Mouse (Mus musculus) MEL (cell line): ENCODE measurements around the gene Rplp0. TPM values are rescaled to one million over a fixed set of nuclear protein-coding genes. Genes with fewer than 3 reads are reported as not detected.

Experiments
- DNase-seq: peaks from one replicate; pipeline ENCODE4 v3.0.0; 2011; ENCODE audit warnings: low read depth, low spot score
- H3K27ac ChIP-seq: 2 replicates; pipeline ENCODE4 v1.5.1; 2012; ENCODE audit warnings: low read depth, mild to moderate bottlenecking, control low read depth, low read length, moderate library complexity; ENCODE audit not compliant: control insufficient read depth
- H3K27me3 ChIP-seq, 2 experiments: fragments of 150-350 bp in 1 of 2; sonication (generic) in 1 of 2; 2 replicates each; pipeline ENCODE4 v1.6.1; 2012; ENCODE audit warnings: low read length in 2 of 2, mild to moderate bottlenecking in 2 of 2, improper control_type of control experiment in 1 of 2, moderate library complexity in 1 of 2; ENCODE audit not compliant: insufficient read depth in 2 of 2, control insufficient read depth in 1 of 2
- H3K36me3 ChIP-seq, 2 experiments: 2 replicates each; pipeline ENCODE4 v1.6.1; 2012 to 2014; ENCODE audit warnings: low read length in 2 of 2, improper control_type of control experiment in 1 of 2, inconsistent platforms in 1 of 2, mild to moderate bottlenecking in 1 of 2; ENCODE audit not compliant: insufficient read depth in 2 of 2, control insufficient read depth in 1 of 2
- H3K4me1 ChIP-seq, 2 experiments: fragments of 150-350 bp in 1 of 2; sonication (generic) in 1 of 2; 2 replicates each; pipeline ENCODE4 v1.6.1; 2012; ENCODE audit warnings: low read length in 2 of 2, improper control_type of control experiment in 1 of 2, mild to moderate bottlenecking in 1 of 2; ENCODE audit not compliant: insufficient read depth in 2 of 2, control insufficient read depth in 1 of 2
- H3K4me3 ChIP-seq, 2 experiments: fragments of 150-350 bp in 1 of 2; sonication (generic) in 1 of 2; 2 replicates each; pipeline ENCODE4 v1.5.1; 2012; ENCODE audit warnings: low read depth in 2 of 2, low read length in 2 of 2, mild to moderate bottlenecking in 2 of 2, moderate library complexity in 2 of 2, control low read depth in 1 of 2, improper control_type of control experiment in 1 of 2; ENCODE audit not compliant: control insufficient read depth in 1 of 2, insufficient read depth in 1 of 2
- H3K79me2 ChIP-seq: 2 replicates; pipeline ENCODE4 v1.6.1; 2012; ENCODE audit warnings: mild to moderate bottlenecking, low read length, moderate library complexity; ENCODE audit not compliant: control insufficient read depth, poor library complexity, insufficient read depth
- H3K9ac ChIP-seq: 2 replicates; pipeline ENCODE4 v1.6.1; 2012; ENCODE audit warnings: low read depth, mild to moderate bottlenecking, control low read depth, low read length, moderate library complexity; ENCODE audit not compliant: control insufficient read depth, poor library complexity, severe bottlenecking
- H3K9me3 ChIP-seq: fragments of 150-350 bp; sonication (generic); replicated peaks from 2 replicates; pipeline ENCODE4 v1.6.1; 2012; ENCODE audit warnings: mild to moderate bottlenecking, low read length, improper control_type of control experiment, moderate library complexity; ENCODE audit not compliant: insufficient read depth
- BHLHE40 ChIP-seq: IDR thresholded peaks from 2 replicates; pipeline ENCODE4 v1.6.1; 2012; ENCODE audit warnings: low read depth, mild to moderate bottlenecking, inconsistent platforms, low read length, improper control_type of control experiment, borderline replicate concordance
- CHD1 ChIP-seq: IDR thresholded peaks from 2 replicates; pipeline ENCODE4 v1.6.1; 2012; ENCODE audit warnings: low read depth, mild to moderate bottlenecking, inconsistent platforms, low read length, improper control_type of control experiment
- CHD2 ChIP-seq: IDR thresholded peaks from 2 replicates; pipeline ENCODE4 v1.6.1; 2011; ENCODE audit warnings: low read length, improper control_type of control experiment
- CTCF ChIP-seq, 3 experiments: IDR thresholded peaks in 2 of 3; conservative IDR thresholded peaks in 1 of 3; 2 replicates each; pipeline ENCODE4 v1.5.1; 2011 to 2012; ENCODE audit warnings: low read length in 3 of 3, low read depth in 2 of 3, mild to moderate bottlenecking in 2 of 3, improper control_type of control experiment in 1 of 3, inconsistent platforms in 1 of 3, mixed read lengths in 1 of 3, moderate library complexity in 1 of 3; ENCODE audit not compliant: control insufficient read depth in 1 of 3, insufficient read depth in 1 of 3, poor library complexity in 1 of 3, severe bottlenecking in 1 of 3
- E2F4 ChIP-seq: IDR thresholded peaks from 2 replicates; pipeline ENCODE4 v1.6.1; 2011; ENCODE audit warnings: low read depth, low read length, improper control_type of control experiment, borderline replicate concordance
- EP300 ChIP-seq, 2 experiments: IDR thresholded peaks; 2 replicates each; pipeline ENCODE4 v1.6.1; 2011; ENCODE audit warnings: improper control_type of control experiment in 2 of 2, low read length in 2 of 2, low read depth in 1 of 2, mild to moderate bottlenecking in 1 of 2
- ETS1 ChIP-seq: IDR thresholded peaks from 2 replicates; pipeline ENCODE4 v1.6.1; 2012; ENCODE audit warnings: low read depth, mild to moderate bottlenecking, inconsistent platforms, low read length, improper control_type of control experiment, moderate library complexity
- GATA1 ChIP-seq: IDR thresholded peaks from 2 replicates; pipeline ENCODE4 v1.6.1; 2011; ENCODE audit warnings: low read depth, low read length, improper control_type of control experiment
- HCFC1 ChIP-seq: IDR thresholded peaks from 2 replicates; pipeline ENCODE4 v1.6.1; 2012; ENCODE audit warnings: low read depth, mild to moderate bottlenecking, inconsistent platforms, low read length, improper control_type of control experiment, moderate library complexity
- JUND ChIP-seq: IDR thresholded peaks from 2 replicates; pipeline ENCODE4 v1.6.1; 2011; ENCODE audit warnings: low read depth, mild to moderate bottlenecking, improper control_type of control experiment, low read length
- KAT2A ChIP-seq: conservative IDR thresholded peaks from 2 replicates; pipeline ENCODE4 v1.6.1; 2012; ENCODE audit warnings: low read depth, low read length, improper control_type of control experiment, inconsistent platforms
- MAFK ChIP-seq: IDR thresholded peaks from 2 replicates; pipeline ENCODE4 v1.6.1; 2011; ENCODE audit warnings: low read depth, mild to moderate bottlenecking, low read length, improper control_type of control experiment, borderline replicate concordance
- MAX ChIP-seq: IDR thresholded peaks from 2 replicates; pipeline ENCODE4 v1.6.1; 2011; ENCODE audit warnings: low read length, improper control_type of control experiment
- MAZ ChIP-seq: IDR thresholded peaks from 2 replicates; pipeline ENCODE4 v1.6.1; 2012; ENCODE audit warnings: low read depth, mild to moderate bottlenecking, inconsistent platforms, low read length, improper control_type of control experiment
- MEF2A ChIP-seq: IDR thresholded peaks from 2 replicates; pipeline ENCODE4 v1.6.1; 2014; ENCODE audit warnings: low read depth, mild to moderate bottlenecking, inconsistent platforms, low read length, improper control_type of control experiment; ENCODE audit not compliant: poor library complexity, insufficient replicate concordance, severe bottlenecking; ENCODE audit errors: extremely low read depth
- MYB ChIP-seq: IDR thresholded peaks from 2 replicates; pipeline ENCODE4 v1.6.1; 2011; ENCODE audit warnings: mild to moderate bottlenecking, low read depth, low read length, improper control_type of control experiment
- MYC ChIP-seq: IDR thresholded peaks from 2 replicates; pipeline ENCODE4 v1.6.1; 2011; ENCODE audit warnings: low read depth, mild to moderate bottlenecking, low read length, improper control_type of control experiment, moderate library complexity
- NELFE ChIP-seq: IDR thresholded peaks from 2 replicates; pipeline ENCODE4 v1.6.1; 2011; ENCODE audit warnings: low read depth, low read length, improper control_type of control experiment
- NRF1 ChIP-seq: IDR thresholded peaks from 2 replicates; pipeline ENCODE4 v1.6.1; 2014; ENCODE audit warnings: low read depth, mild to moderate bottlenecking, inconsistent platforms, low read length, improper control_type of control experiment, moderate library complexity; ENCODE audit not compliant: poor library complexity, insufficient read depth, severe bottlenecking
- POLR2A ChIP-seq, 2 experiments: IDR thresholded peaks; 2 replicates each; pipeline ENCODE4 v1.6.1; 2011 to 2012; ENCODE audit warnings: low read length in 2 of 2, mild to moderate bottlenecking in 2 of 2, control low read depth in 1 of 2, improper control_type of control experiment in 1 of 2, low read depth in 1 of 2, moderate library complexity in 1 of 2; ENCODE audit not compliant: control insufficient read depth in 1 of 2, insufficient read depth in 1 of 2, poor library complexity in 1 of 2
- POLR2AphosphoS2 ChIP-seq: IDR thresholded peaks from 2 replicates; pipeline ENCODE4 v1.6.1; 2011; ENCODE audit warnings: low read length, improper control_type of control experiment
- RAD21 ChIP-seq: IDR thresholded peaks from 2 replicates; pipeline ENCODE4 v1.6.1; 2011; ENCODE audit warnings: mild to moderate bottlenecking, low read depth, low read length, improper control_type of control experiment
- RCOR1 ChIP-seq: IDR thresholded peaks from 2 replicates; pipeline ENCODE4 v1.6.1; 2012; ENCODE audit warnings: low read depth, mild to moderate bottlenecking, inconsistent platforms, low read length, improper control_type of control experiment
- SMC3 ChIP-seq: IDR thresholded peaks from 2 replicates; pipeline ENCODE4 v1.6.1; 2011; ENCODE audit warnings: low read depth, low read length, improper control_type of control experiment
- TBP ChIP-seq: IDR thresholded peaks from 2 replicates; pipeline ENCODE4 v1.8.0; 2011; ENCODE audit warnings: low read depth, low read length, improper control_type of control experiment
- UBTF ChIP-seq: IDR thresholded peaks from 2 replicates; pipeline ENCODE4 v1.6.1; 2012; ENCODE audit warnings: low read depth, mild to moderate bottlenecking, inconsistent platforms, low read length, improper control_type of control experiment, moderate library complexity, borderline replicate concordance; ENCODE audit not compliant: insufficient read depth
- USF1 ChIP-seq: IDR thresholded peaks from 2 replicates; pipeline ENCODE4 v1.6.1; 2014; ENCODE audit warnings: low read depth, mild to moderate bottlenecking, inconsistent platforms, low read length, improper control_type of control experiment, moderate library complexity
- USF2 ChIP-seq, 2 experiments: IDR thresholded peaks; 2 replicates each; pipeline ENCODE4 v1.6.1; 2011 to 2012; ENCODE audit warnings: improper control_type of control experiment in 2 of 2, low read length in 2 of 2, borderline replicate concordance in 1 of 2, inconsistent platforms in 1 of 2, low read depth in 1 of 2, mild to moderate bottlenecking in 1 of 2; ENCODE audit not compliant: insufficient read depth in 1 of 2
- ZMIZ1 ChIP-seq: IDR thresholded peaks from 2 replicates; pipeline ENCODE4 v1.6.1; 2012; ENCODE audit warnings: low read depth, mild to moderate bottlenecking, inconsistent platforms, low read length, improper control_type of control experiment, moderate library complexity
- ZNF384 ChIP-seq: IDR thresholded peaks from 2 replicates; pipeline ENCODE4 v1.6.1; 2012; ENCODE audit warnings: low read depth, mild to moderate bottlenecking, inconsistent platforms, low read length, improper control_type of control experiment
- polyA plus RNA-seq, 2 experiments: library from polyadenylated mRNA; stranded (reverse) in 1 of 2; unstranded in 1 of 2; fragments of >175 nt in 1 of 2; fragments of >200 nt in 1 of 2; gene quantifications; 2 replicates each; pipeline versions ENCODE4 v1.2.1 to v1.2.4; 2012; ENCODE audit warnings: low replicate concordance in 2 of 2, low read depth in 1 of 2; ENCODE audit not compliant: insufficient read length in 2 of 2, insufficient read depth in 1 of 2, missing spikeins in 1 of 2
- total RNA-seq: library from RNA; depleted of rRNA; stranded (reverse); fragments of 300-350 nt; gene quantifications from 2 replicates; pipeline ENCODE4 v1.2.3, GENCODE M21; 2012

The Rplp0 gene
- total and polyA plus RNA-seq, 3 experiments: 3,028 to 4,164 (median 3,294) TPM

- TF ChIP-seq NRF1 (no peak), TBP (no peak), MYB (no peak), GATA1 (0 out of 2 replicates have a peak, but pooled peaks have one; percentile 52), MAZ (no peak), USF1 (no peak), CTCF (IDR thresholded peaks at IDR 0.05 in 2 of 3, conservative IDR thresholded peaks at IDR 0.05 in 1 of 3; ENCODE audit: control insufficient read depth in 1 of 3, insufficient read depth in 1 of 3, low read depth in 2 of 3, low read length in 3 of 3, poor library complexity in 1 of 3, severe bottlenecking in 1 of 3) (no peak), MEF2A (no peak), RAD21 (no peak), NELFE (no peak), MYC (peak; percentile 52; the same call in 1 of the 2 replicates)
These were observed 1.2 kb downstream of the Rplp0 start (continued) for GRCm38 (mm10) chr5:115560336-115560905.

GRCm38 (mm10) chr5:115563771-115564585 lies 4.7 kb downstream of the Rplp0 start:
- DNase-seq: peak; percentile 79
- H3K79me2 ChIP-seq: peaks cover 69% of the 10 kb centered on the region
- peak overlapping the region; percentile 8; the same call in 1 of the 2 replicates for H3K27ac ChIP-seq
- H3K4me3 ChIP-seq: no peak overlapping the region
- H3K27me3 ChIP-seq: no peaks in the 10 kb centered on the region
- H3K9ac ChIP-seq: peak overlapping the region; percentile 21
- no peaks in the 10 kb centered on the region for H3K9me3 ChIP-seq
- H3K36me3 ChIP-seq: peaks cover 11 to 16% of the 10 kb centered on the region in 2 experiments
- peaks cover 0 to 7% of the 10 kb centered on the region in 2 experiments; a peak in 2 of 4 replicates for H3K4me1 ChIP-seq
- peak; percentile 48 for TF ChIP-seq NELFE
- TF ChIP-seq JUND: no peak
- no peak for TF ChIP-seq UBTF
- no peak for TF ChIP-seq HCFC1
- TF ChIP-seq NRF1: no peak
- TF ChIP-seq ZMIZ1: peak; percentile 89
- no peak for TF ChIP-seq RCOR1
- no peak for TF ChIP-seq USF1
- TF ChIP-seq MAX: no peak
- no peak for TF ChIP-seq GATA1
- no peak for TF ChIP-seq USF2 (IDR thresholded peaks at IDR 0.05; ENCODE audit: borderline replicate concordance in 1 of 2, insufficient read depth in 1 of 2, low read depth in 1 of 2, low read length in 2 of 2)
- no peak; a peak in 1 of 4 replicates for TF ChIP-seq EP300 (IDR thresholded peaks at IDR 0.05; ENCODE audit: low read depth in 1 of 2, low read length in 2 of 2)
- peak; percentile 29 for TF ChIP-seq SMC3
- TF ChIP-seq POLR2A (IDR thresholded peaks at IDR 0.05; ENCODE audit: control insufficient read depth in 1 of 2, insufficient read depth in 1 of 2, low read depth in 1 of 2, low read length in 2 of 2, poor library complexity in 1 of 2): peak; percentile 56 to 84; a peak in 3 of 4 replicates
- no peak for TF ChIP-seq CTCF (IDR thresholded peaks at IDR 0.05 in 2 of 3, conservative IDR thresholded peaks at IDR 0.05 in 1 of 3; ENCODE audit: control insufficient read depth in 1 of 3, insufficient read depth in 1 of 3, low read depth in 2 of 3, low read length in 3 of 3, poor library complexity in 1 of 3, severe bottlenecking in 1 of 3)
- no peak for TF ChIP-seq E2F4
- TF ChIP-seq KAT2A: no peak
- TF ChIP-seq MAFK: no peak
- no peak for TF ChIP-seq ETS1
- TF ChIP-seq BHLHE40: 0 out of 2 replicates have a peak, but pooled peaks have one; percentile 42
- TF ChIP-seq MAZ: no peak
- TF ChIP-seq POLR2AphosphoS2: peak; percentile 99
- 0 out of 2 replicates have a peak, but pooled peaks have one; percentile 61 for TF ChIP-seq CHD1
- no peak for TF ChIP-seq ZNF384
- no peak for TF ChIP-seq RAD21
- TF ChIP-seq TBP: no peak
- TF ChIP-seq CHD2: peak; percentile 38; the same call in 1 of the 2 replicates
- no peak for TF ChIP-seq MEF2A
